Mouse (Mus musculus) bone marrow, adult 2 months (tissue): ENCODE measurements around the gene Lpxn.

Experiments
- CTCF ChIP-seq: fragments of 200-500 bp; IDR thresholded peaks from 2 replicates; pipeline ENCODE4 v1.5.1; 2011; ENCODE audit warnings: low read length, control low read depth; ENCODE audit not compliant: control insufficient read depth, insufficient read depth
- POLR2A ChIP-seq: fragments of 200-500 bp; IDR thresholded peaks from 2 replicates; pipeline ENCODE4 v1.6.1; 2011; ENCODE audit warnings: low read depth, mild to moderate bottlenecking, control low read depth, low read length, borderline replicate concordance; ENCODE audit not compliant: control insufficient read depth

GRCm38 (mm10) chr19:12820383-12820782 lies 24.4 kb downstream of the Lpxn start:
- no peak for TF ChIP-seq CTCF
- no peak for TF ChIP-seq POLR2A
